Mouse (Mus musculus) kidney, adult 9 months (tissue): ENCODE data around the gene Aicda.
"Not testable (repeated sequence)": the region's sequence is repeated elsewhere in the genome, so short reads cannot be mapped to it uniquely, and the experiment has no call there.

Experiments
- DNase-seq: peaks from one replicate; pipeline ENCODE4 v3.0.0; 2022

Gene Aicda

GRCm38 (mm10) chr6:122553606-122554005, at the start of gene Aicda:
Aicda (plus strand) TSS chr6:122553801.
- DNase-seq, result no peak

- DNase-seq, result no peak
Measured at GRCm38 (mm10) chr6:122505041-122505440, 48.6 kb upstream of the Aicda start.

GRCm38 (mm10) chr6:122505545-122505944, 48.1 kb upstream of the Aicda start, which contains the start of gene Mfap5:
Mfap5 (plus strand) TSS chr6:122505845.
- no peak for DNase-seq

GRCm38 (mm10) chr6:122508494-122508893, 45.1 kb upstream of the Aicda start:
- DNase-seq, result no peak

- DNase-seq, result no peak
Measured at GRCm38 (mm10) chr6:122512914-122513878, 40.4 kb upstream of the Aicda start.

GRCm38 (mm10) chr6:122514312-122514711, 39.3 kb upstream of the Aicda start:
- DNase-seq, result no peak

GRCm38 (mm10) chr6:122515762-122516161, 37.8 kb upstream of the Aicda start:
- not testable (repeated sequence) for DNase-seq

- no peak for DNase-seq
Measured at GRCm38 (mm10) chr6:122517668-122518067, 35.9 kb upstream of the Aicda start.

GRCm38 (mm10) chr6:122519384-122519783, 34.2 kb upstream of the Aicda start:
- DNase-seq, result peak; percentile 14

GRCm38 (mm10) chr6:122522595-122522994, 31.0 kb upstream of the Aicda start:
- DNase-seq, result peak; percentile 14

- no peak for DNase-seq
Measured at GRCm38 (mm10) chr6:122523289-122523688, 30.3 kb upstream of the Aicda start.

GRCm38 (mm10) chr6:122527596-122527995, 26.0 kb upstream of the Aicda start:
- no peak for DNase-seq

GRCm38 (mm10) chr6:122528136-122528535, 25.5 kb upstream of the Aicda start:
- DNase-seq, result no peak

GRCm38 (mm10) chr6:122531466-122532174, 22.0 kb upstream of the Aicda start:
- no peak for DNase-seq

GRCm38 (mm10) chr6:122532883-122533302, 20.7 kb upstream of the Aicda start:
- peak; percentile 94 for DNase-seq

- peak; percentile 39 for DNase-seq
Measured at GRCm38 (mm10) chr6:122534032-122534431, 19.6 kb upstream of the Aicda start.

GRCm38 (mm10) chr6:122539564-122539963, 14.0 kb upstream of the Aicda start:
- no peak for DNase-seq

GRCm38 (mm10) chr6:122542459-122542858, 11.1 kb upstream of the Aicda start:
- DNase-seq, result not testable (repeated sequence)

GRCm38 (mm10) chr6:122543574-122543973, 10.0 kb upstream of the Aicda start:
- no peak for DNase-seq

GRCm38 (mm10) chr6:122544672-122545071, 8.9 kb upstream of the Aicda start:
- no peak for DNase-seq

GRCm38 (mm10) chr6:122545289-122545882, 8.2 kb upstream of the Aicda start:
- DNase-seq, result no peak

GRCm38 (mm10) chr6:122545948-122546347, 7.7 kb upstream of the Aicda start:
- no peak for DNase-seq

- no peak for DNase-seq
Measured at GRCm38 (mm10) chr6:122554102-122554501, 501 bp downstream of the Aicda start.
